ENCODE assay signal across 8 mouse cellular contexts in the genomic region with DNA sequence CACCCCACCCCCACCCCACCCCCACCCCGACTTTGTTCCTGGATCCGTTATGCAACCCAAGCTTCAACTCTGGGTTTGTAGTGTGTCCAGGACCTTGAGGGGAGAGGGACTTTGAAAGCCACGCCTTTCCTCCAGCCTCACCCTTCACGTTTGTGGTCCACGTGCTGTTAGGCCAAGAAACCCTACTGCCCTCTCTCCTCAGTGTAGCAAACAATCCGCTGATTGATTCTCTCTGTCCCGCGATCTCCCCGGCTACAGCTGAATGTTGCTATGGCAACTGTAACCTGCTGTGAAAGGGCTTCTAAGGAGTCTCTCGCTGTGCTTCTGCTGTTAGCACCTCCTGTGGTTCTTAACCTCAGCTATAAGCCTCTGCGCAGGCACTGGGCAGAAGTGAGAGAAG. TPM values are rescaled to one million over a fixed set of nuclear protein-coding genes. Genes with fewer than 3 reads are reported as not detected.
DNase-seq lines count a peak whose midpoint lies in the region; ATAC-seq and TF ChIP-seq lines count a peak whose summit lies in the region.

No protein-coding gene starts in this region.

- H3K4me1 ChIP-seq in heart, embryonic 16.5 days (ENCODE audit: control insufficient read depth, insufficient read depth, low read length), result peaks cover 5% of the 10 kb centered on the region; the same call in 1 of the 2 replicates
- peaks cover 17% of the 10 kb centered on the region for H3K4me1 ChIP-seq in liver, adult 2 months (ENCODE audit: control insufficient read depth, insufficient read depth, low read length)
- peaks cover 4% of the 10 kb centered on the region for H3K4me1 ChIP-seq in thymus, adult 2 months (replicated peaks; ENCODE audit: control insufficient read depth, insufficient read depth, low read length)

- H3K27ac ChIP-seq in heart, embryonic 16.5 days (ENCODE audit: low read length), result no peak overlapping the region
- peak overlapping the region; percentile 88 for H3K27ac ChIP-seq in liver, adult 2 months (replicated peaks; ENCODE audit: insufficient read depth, low read depth, low read length)
- H3K27ac ChIP-seq in thymus, adult 2 months (ENCODE audit: control insufficient read depth, insufficient read depth, low read length), result no peak overlapping the region

- no peaks in the 10 kb centered on the region for H3K9me3 ChIP-seq in heart, embryonic 16.5 days (replicated peaks; ENCODE audit: control insufficient read depth, low read length)

- no peak overlapping the region for H3K4me3 ChIP-seq in heart, embryonic 16.5 days (ENCODE audit: low read length)
- no peak overlapping the region; the same call in 1 of the 2 replicates for H3K4me3 ChIP-seq in liver, adult 2 months (ENCODE audit: insufficient read depth, low read depth, low read length)
- no peak overlapping the region for H3K4me3 ChIP-seq in thymus, adult 2 months (ENCODE audit: control insufficient read depth, insufficient read depth, low read length)

- no peak overlapping the region for H3K9ac ChIP-seq in heart, embryonic 16.5 days (ENCODE audit: low read length)
- H3K9ac ChIP-seq in liver, adult 2 months (ENCODE audit: low read depth, low read length), result peak overlapping the region; percentile 69

- no peaks in the 10 kb centered on the region for H3K36me3 ChIP-seq in heart, embryonic 16.5 days (ENCODE audit: control insufficient read depth, insufficient read depth)
- no peaks in the 10 kb centered on the region for H3K36me3 ChIP-seq in liver, adult 2 months (ENCODE audit: control insufficient read depth, insufficient read depth, low read length)
- H3K36me3 ChIP-seq in thymus, adult 2 months (ENCODE audit: control insufficient read depth, insufficient read depth, low read length), result no peaks in the 10 kb centered on the region

- H3K79me2 ChIP-seq in liver, adult 2 months (ENCODE audit: control insufficient read depth, insufficient read depth, low read length), result no peaks in the 10 kb centered on the region; the same call in 1 of the 2 replicates

- peak; percentile 62 for DNase-seq in urinary bladder, postnatal 25 days (ENCODE audit: low spot score)
- DNase-seq in urinary bladder, postnatal 10 days (ENCODE audit: low spot score), result no peak
- peak; percentile 76 for DNase-seq in fibroblast of lung, adult 2 months (ENCODE audit: low read depth)
- peak; percentile 85 for DNase-seq in kidney, postnatal 14 days
- peak; percentile 99 for DNase-seq in liver, adult 2 months (ENCODE audit: extremely low read depth, low read depth, low spot score)
- DNase-seq in thymus, adult 2 months, result peak; percentile 21

- ATAC-seq in heart, embryonic 16.5 days (replicated peaks; ENCODE audit: extremely low read depth, insufficient read depth, low FRiP score), result 0 out of 2 replicates have a peak, but pooled peaks have one; percentile 37
- peak; percentile 40; the same call in 1 of the 2 replicates for ATAC-seq in monocyte, adult 5-6 weeks (replicated peaks; ENCODE audit: insufficient number of reproducible peaks, low FRiP score, low TSS enrichment, poor library complexity, severe bottlenecking)

- WGBS in heart, embryonic 16.5 days, result 3% methylated on average over 11 of the region's 11 CpGs
- WGBS in liver, adult 2 months, result 4% methylated on average over 11 of the region's 11 CpGs
- 6% methylated on average over 11 of the region's 11 CpGs for WGBS in thymus, adult 2 months

- no peaks in the 10 kb centered on the region for H3K27me3 ChIP-seq in heart, embryonic 16.5 days (ENCODE audit: control insufficient read depth, insufficient read depth, low read length)
- no peaks in the 10 kb centered on the region for H3K27me3 ChIP-seq in liver, adult 2 months (ENCODE audit: control insufficient read depth, insufficient read depth, low read length)
- no peaks in the 10 kb centered on the region for H3K27me3 ChIP-seq in thymus, adult 2 months (ENCODE audit: control insufficient read depth, insufficient read depth, low read length)

- H3K4me2 ChIP-seq in heart, embryonic 16.5 days (ENCODE audit: low read depth, low read length), result no peak overlapping the region

- no peak for TF ChIP-seq CTCF in liver, adult 2 months (IDR thresholded peaks at IDR 0.05; ENCODE audit: low read depth, low read length)
- no peak for TF ChIP-seq CTCF in thymus, adult 2 months (IDR thresholded peaks at IDR 0.05; ENCODE audit: borderline replicate concordance, control insufficient read depth, extremely low read depth, insufficient read depth, low read length, poor library complexity)

- TF ChIP-seq POLR2A in liver, adult 2 months (IDR thresholded peaks at IDR 0.05; ENCODE audit: extremely low read depth, insufficient read depth, low read length), result no peak
- TF ChIP-seq POLR2A in thymus, adult 2 months (IDR thresholded peaks at IDR 0.05; ENCODE audit: control insufficient read depth, extremely low read depth, insufficient read depth, low read length, poor library complexity), result no peak

RNA-seq across cellular contexts. Expression of a gene that starts 5.0 kb away (rescaled TPM):
- polyA plus RNA-seq in heart, embryonic 16.5 days (2015; fragmentation: Nextera tagmentation; extraction: Ambion mirVana), result 52.6 and 56.7 TPM in 2 replicates
- total RNA-seq in liver, adult 2 months (2014; rRNA removed), result 284 and 345 TPM in 2 replicates
- polyA plus RNA-seq in liver, adult 2 months (2012; rRNA removed), result 211 and 254 TPM in 2 replicates
- 51.2 to 59.0 TPM (median 57.1 TPM) in 3 replicates for total RNA-seq in monocyte, adult 5-6 weeks (2017)
- 120 and 132 TPM in 2 replicates for polyA plus RNA-seq in thymus, adult 2 months (2012; rRNA removed)

RNA-seq across cellular contexts. Expression of a gene that starts 42.4 kb away (rescaled TPM):
- polyA plus RNA-seq in heart, embryonic 16.5 days (2015; fragmentation: Nextera tagmentation; extraction: Ambion mirVana), result 30.3 and 32.2 TPM in 2 replicates
- 8.5 and 9.7 TPM in 2 replicates for total RNA-seq in liver, adult 2 months (2014; rRNA removed)
- polyA plus RNA-seq in liver, adult 2 months (2012; rRNA removed), result 17.0 and 20.9 TPM in 2 replicates
- 2.1 to 6.4 TPM (median 3.2 TPM) in 3 replicates for total RNA-seq in monocyte, adult 5-6 weeks (2017)
- 36.5 and 39.5 TPM in 2 replicates for polyA plus RNA-seq in thymus, adult 2 months (2012; rRNA removed)
